Mouse (Mus musculus) megakaryocyte, embryonic 14.5 days (primary cell): Measurements from ENCODE around the gene Lrrc1.

ENCODE experiments used
- FLI1 ChIP-seq: IDR thresholded peaks from 2 replicates; pipeline ENCODE4 v1.6.1; 2012; ENCODE audit warnings: low read length, inconsistent platforms, mixed read lengths
- GATA1 ChIP-seq: IDR thresholded peaks from 3 replicates; pipeline ENCODE4 v1.6.1; 2012; ENCODE audit warnings: mixed read lengths, low read length, inconsistent platforms, borderline replicate concordance

GRCm38 (mm10) chr9:77586806-77587591, 42.3 kb upstream of the Lrrc1 start:
- TF ChIP-seq FLI1, result no peak
- no peak for TF ChIP-seq GATA1
